Mouse (Mus musculus) layer of hippocampus, adult 11-12 months (tissue): Measurements from ENCODE around the gene Pdzd9.
"Not testable (repeated sequence)": the region's sequence is repeated elsewhere in the genome, so short reads cannot be mapped to it uniquely, and the experiment has no call there.

ENCODE experiments used
- DNase-seq: peaks from one replicate; pipeline ENCODE4 v3.0.0; 2022; ENCODE audit warnings: low spot score

The Pdzd9 gene

GRCm38 (mm10) chr7:120670153-120670875 is at the start of gene Pdzd9:
Pdzd9 (minus strand) TSS chr7:120670343.
- peak; percentile 55 for DNase-seq

DNA sequence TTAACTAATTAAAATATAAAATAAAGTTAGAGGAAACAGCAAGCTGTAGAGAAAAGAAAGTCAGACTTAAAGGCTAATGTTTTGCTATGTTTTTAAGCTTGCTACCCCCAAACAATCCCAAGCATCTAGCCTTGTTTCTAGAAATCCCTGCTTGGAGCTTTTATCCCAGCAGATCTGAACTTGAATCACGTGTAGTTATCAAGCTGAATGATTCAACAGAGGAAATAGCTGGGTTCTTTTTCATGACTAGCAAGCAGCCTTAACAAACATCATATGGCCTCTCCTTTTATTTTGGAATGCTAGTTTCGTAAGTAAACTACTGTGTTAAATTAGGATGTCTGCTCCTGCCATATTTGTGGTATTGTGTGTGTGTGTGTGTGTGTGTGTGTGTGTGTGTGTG is 47.1 kb upstream of the Pdzd9 start:
- DNase-seq: no peak

DNA sequence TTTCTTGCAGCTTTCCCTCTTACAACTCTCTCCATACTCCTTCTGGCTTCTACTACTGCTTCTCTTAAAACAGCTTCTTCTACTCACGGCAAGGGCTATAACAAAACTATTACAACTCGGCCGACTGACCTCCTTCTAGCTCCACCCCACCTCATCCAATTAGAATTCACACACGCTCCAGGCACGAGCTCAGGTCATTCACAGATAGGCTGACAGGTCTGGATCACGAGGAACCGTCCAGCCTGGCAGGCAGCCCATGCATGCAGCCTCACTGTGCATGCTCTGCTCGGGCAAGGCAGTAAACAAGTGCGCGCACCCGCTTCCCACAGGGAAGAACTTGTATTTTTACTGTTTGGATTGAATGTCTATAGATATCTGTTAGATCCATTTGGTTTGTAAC is 43.8 kb upstream of the Pdzd9 start:
- DNase-seq: not testable (repeated sequence)

DNA sequence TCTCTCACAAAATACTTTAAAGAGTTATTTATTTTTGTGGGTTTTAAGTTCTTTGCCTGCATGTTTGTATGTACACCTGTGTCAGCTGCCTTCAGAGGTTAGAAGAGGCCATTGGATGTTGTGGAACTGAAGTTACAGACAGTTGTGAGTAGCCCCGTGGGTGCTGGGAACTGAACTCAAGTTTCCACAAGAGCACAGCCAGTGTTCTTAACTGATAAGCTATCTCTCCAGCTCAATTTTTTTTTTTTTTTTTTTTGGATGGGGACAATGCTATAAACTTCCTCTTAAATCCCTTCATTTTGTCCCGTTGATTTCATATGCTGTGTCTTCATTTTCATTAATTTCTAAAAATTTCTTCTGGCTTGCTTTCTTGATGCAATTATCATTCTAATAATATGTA is 43.1 kb upstream of the Pdzd9 start:
- DNase-seq: no peak

DNA sequence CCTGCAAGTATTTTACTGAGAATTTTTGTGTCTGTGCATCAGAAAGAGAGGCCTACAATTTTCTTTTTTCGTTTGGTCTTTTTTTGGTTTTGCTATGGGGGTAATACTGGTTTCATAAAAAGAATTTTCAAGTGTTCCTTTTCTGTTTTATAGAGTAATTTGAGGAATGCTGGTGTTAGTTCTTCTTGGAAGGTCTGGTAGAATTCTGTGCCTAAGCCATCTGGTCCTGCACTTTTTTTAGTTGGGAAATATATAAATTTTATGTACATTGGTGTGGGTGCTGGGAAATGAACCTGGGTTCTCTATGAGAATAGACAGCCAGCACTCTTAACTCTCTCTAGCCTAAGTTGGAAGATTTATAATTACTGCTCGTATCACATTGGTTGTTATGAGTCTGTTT is 41.9 kb upstream of the Pdzd9 start:
- no peak for DNase-seq

- no peak for DNase-seq
These were observed 33.7 kb upstream of the Pdzd9 start for GRCm38 (mm10) chr7:120703888-120704287.

DNA sequence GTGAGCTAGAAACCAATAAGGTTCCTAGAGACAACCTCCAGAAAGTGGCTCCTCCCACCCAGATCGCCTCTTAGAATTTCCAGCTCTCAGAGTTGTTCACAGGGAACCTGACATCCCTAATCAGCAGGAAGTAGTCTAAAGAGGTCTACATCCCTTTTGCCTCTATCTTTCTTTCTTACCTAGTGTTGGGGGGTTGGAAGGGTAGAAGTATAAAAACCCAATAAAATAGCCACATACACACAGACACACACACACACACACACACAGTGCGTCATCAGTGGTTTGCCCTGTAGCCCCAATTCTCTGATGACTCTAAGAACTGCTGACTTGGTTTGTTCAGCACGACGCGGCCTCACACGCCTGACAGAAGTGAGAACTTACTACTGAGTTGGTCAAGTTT is 29.4 kb upstream of the Pdzd9 start:
- no peak for DNase-seq

GRCm38 (mm10) chr7:120696331-120696730 is 26.2 kb upstream of the Pdzd9 start:
- DNase-seq: no peak

- no peak for DNase-seq
These were observed 25.5 kb upstream of the Pdzd9 start for GRCm38 (mm10) chr7:120695641-120696040.

DNA sequence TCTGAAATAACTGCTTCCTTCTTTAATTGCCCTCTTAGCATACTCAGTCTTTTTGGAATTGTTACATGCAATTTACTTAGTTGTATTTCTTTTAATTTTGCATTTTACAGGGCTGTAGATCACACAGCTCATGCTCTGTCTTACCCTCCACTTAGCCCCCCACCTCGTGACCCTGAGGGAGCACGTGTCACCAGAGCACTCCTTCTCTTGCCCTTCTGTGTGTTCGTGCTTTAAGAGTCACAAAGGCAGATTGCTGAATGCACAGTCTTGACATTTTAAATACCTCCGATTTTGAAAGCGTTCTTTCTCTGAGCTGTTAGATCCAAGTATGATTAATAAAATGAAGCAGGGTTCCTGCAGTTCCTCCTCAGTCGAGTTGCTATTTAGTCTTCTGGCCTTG is 25.1 kb upstream of the Pdzd9 start:
- no peak for DNase-seq

GRCm38 (mm10) chr7:120693831-120694375 is 23.8 kb upstream of the Pdzd9 start:
- DNase-seq: no peak

GRCm38 (mm10) chr7:120690634-120691033 is 20.5 kb upstream of the Pdzd9 start:
- no peak for DNase-seq

- DNase-seq: peak; percentile 18
These were observed 15.1 kb upstream of the Pdzd9 start for GRCm38 (mm10) chr7:120685227-120685626.

GRCm38 (mm10) chr7:120684731-120685161 is 14.6 kb upstream of the Pdzd9 start:
- DNase-seq: peak; percentile 39

DNA sequence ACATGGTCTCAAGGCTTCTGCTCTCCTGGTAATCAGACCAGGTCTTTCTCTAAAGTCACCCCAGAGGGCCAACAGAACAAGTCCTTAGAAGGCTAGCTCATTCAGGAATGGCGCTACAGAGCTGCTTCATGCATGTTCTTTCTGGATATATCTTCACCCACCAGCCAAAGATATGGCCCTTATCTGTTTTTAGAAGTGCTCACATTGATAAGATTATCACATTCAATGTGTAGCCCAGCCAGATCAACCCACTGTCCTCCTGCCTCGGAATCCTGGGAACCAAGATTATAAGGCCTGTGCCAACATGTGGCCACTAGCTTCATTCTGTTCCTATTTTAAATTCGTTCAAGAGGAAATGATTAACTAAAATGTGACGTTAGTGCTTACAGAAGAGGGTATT is 11.9 kb upstream of the Pdzd9 start:
- no peak for DNase-seq

DNA sequence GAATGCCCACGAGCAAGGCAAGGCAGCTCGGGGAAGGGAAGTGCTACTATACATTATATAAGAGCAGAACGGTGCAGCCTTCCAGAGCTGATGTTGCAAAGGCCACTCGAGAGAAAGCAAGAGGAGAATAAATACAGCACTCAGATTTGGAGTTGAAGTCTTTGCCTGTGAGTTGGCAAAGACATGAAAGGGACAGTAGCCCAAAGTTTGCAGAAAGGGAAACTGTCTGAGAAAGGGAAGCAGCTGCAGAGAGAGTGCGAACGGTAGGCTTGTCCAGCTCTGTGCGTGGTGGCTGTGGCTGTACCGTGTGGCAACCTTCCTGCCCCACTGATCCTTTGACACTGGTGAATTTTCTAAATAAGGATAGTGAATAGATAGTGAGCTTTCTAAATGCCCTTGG is 8.9 kb upstream of the Pdzd9 start:
- DNase-seq: no peak

DNA sequence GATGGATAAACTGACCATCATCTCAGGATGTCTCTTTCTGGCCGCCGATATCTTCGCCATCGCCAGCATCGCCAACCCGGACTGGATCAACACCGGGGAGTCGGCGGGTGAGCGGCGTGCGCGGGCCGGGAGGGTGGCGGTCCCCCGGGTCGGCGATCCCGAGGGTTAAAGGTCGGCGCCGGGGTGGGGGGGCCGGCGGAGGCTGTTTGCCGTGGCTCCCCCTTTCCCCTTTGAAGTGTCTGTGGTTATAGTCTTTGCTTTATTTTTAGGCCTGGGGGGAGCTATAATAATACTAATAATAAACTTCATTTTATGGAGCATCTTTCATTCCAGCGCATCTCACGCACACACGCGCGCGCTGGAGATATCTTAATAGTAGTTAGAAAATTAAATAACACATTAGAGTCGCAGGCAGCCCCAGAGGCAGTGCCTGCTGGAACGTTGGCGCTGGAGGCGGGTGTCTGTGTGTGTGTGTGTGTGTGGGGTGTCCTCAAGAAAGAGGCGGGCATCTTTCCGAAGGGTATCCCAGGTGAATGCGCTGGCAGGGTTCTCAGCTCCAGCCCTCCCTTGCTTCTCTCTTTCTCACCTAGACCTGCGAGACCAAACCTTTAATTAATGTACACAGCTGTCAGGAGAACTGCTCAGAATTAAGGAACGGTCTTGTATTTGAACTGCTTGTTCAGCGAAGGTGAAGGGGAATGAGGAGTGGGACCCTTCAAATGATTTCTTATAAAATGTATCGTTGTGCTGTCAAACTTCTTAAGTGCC is 7.8 kb upstream of the Pdzd9 start:
- peak; percentile 37 for DNase-seq

DNA sequence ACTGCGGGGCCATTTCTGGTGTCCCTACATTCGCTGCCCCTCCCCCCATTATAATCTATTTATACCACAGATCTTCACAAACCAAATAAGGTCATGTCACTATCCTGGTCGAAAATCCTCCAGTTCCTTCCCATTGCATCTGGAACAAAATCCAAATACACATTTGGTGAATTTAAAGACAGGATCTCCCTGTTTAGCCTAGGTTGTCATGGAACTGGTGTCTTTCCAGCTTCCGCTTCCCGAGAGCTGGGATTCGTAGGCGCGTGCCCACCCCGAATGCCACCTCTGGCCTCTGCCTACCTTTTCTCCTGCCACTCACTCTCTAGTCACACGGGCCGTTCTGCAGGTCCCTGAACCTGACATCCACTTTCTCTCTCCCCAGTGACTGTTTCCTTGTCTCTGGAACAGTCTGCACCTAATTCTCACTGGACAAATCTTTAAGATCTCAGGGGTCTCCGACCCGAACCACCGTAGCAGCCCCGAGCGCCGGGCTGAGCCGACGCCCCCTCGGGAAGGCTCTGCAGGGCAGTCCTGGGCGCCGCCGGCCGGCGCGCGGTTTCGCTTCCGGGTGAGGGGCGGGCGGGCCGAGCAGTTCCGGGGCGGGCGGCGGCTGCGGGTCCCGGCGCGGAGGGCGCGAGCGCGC is 7.0 kb upstream of the Pdzd9 start, which contains the start of gene Mosmo:
TSS of gene Mosmo (plus strand) at position 618 of the 643 bp plus-strand sequence.
- DNase-seq: peak; percentile 60

DNA sequence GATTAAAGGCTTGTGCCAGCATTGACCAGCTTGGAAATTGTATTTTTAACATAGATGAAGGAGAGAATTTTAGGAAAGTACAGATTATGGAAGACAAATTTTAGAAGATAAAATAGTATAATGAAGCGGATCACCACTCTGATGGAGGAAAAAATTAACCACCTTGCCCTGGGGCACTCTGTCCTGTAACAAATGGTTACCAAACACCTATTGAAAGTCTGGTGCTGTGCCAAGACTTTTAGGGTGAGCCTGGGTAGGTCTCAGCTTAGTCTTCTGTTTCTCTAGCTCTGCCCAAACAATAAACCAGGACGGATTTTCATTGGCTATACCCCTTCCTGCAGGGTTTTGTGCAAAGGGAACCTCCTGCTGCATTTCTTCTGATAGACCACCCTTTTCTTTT is 1.1 kb upstream of the Pdzd9 start:
- no peak for DNase-seq

- DNase-seq: no peak
These were observed 8.1 kb downstream of the Pdzd9 start for GRCm38 (mm10) chr7:120662079-120662478.

DNA sequence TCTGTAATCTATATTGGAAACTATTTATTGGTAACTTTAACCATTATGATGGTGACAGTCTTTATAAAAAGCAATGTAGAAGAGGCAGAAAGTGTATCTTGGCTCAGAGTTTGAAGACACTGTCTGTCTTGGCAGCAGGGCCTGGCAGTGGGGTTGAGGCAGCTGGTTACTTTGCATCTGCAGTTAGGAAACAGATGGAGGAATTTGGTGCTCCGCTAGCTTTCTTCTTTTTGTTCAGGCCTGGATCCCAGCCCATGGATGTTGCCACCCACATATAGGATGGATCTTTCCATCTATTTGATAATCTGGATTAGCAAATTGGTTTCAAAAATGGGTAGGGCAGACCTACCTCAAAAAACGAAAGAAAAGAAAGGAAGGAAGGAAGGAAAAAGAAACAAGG is 22.3 kb downstream of the Pdzd9 start:
- DNase-seq: peak; percentile 68

DNA sequence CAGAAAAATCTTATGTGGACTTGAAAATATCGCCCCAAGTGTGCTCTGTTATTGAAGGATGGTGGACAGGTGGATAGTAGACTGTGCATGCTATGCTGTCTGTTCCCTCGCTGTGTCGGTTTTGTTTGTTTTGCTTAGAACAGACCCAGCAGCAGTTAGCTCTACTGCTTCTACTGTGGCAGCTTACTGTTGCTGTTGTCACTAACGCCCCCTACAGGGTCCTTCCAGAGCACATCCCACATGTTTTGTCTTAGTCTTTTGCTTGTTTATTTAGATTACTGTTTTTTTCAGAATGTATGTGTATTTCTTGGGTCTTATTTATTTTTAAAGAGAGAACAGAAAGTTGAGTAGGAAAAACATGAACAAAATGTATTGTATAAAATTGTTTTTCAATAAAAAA is 26.9 kb downstream of the Pdzd9 start:
- DNase-seq: no peak

GRCm38 (mm10) chr7:120635821-120636220 is 34.3 kb downstream of the Pdzd9 start:
- DNase-seq: no peak
